In genomic region chr9:42326688-42327440, GRCm38 (mm10) we compare ENCODE assay signal across 9 mouse cellular contexts.
A peak's percentile ranks its signal among the peaks of the same experiment; 100 is the strongest.
DNase-seq lines count a peak whose midpoint lies in the region; ATAC-seq and TF ChIP-seq lines count a peak whose summit lies in the region.
"Had no signal": no experiment of that assay in that cellular context is flagged by ENCODE, and none has a peak within 500 bp of the region (broad histone marks: within the 10 kb centered on the region; RNA-seq: fewer than 3 reads in every experiment).

No protein-coding gene starts in this region.

- no peaks in the 10 kb centered on the region for H3K4me1 ChIP-seq in liver, postnatal 0 days (ENCODE audit: insufficient read depth)
- no peaks in the 10 kb centered on the region for H3K4me1 ChIP-seq in liver, embryonic 12.5 days
- no peaks in the 10 kb centered on the region for H3K4me1 ChIP-seq in hindbrain, postnatal 0 days (ENCODE audit: insufficient read depth, low read length)

- TF ChIP-seq EP300 in liver, postnatal 0 days (IDR thresholded peaks at IDR 0.05; ENCODE audit: low read depth) = no peak

- 31% methylated on average over 11 of the region's 11 CpGs for WGBS in liver, postnatal 0 days (ENCODE audit: insufficient replicate concordance)
- WGBS in liver, embryonic 12.5 days (ENCODE audit: insufficient replicate concordance) = 26% methylated on average over 11 of the region's 11 CpGs
- 22% methylated on average over 11 of the region's 11 CpGs for WGBS in hindbrain, postnatal 0 days

- H3K4me3 ChIP-seq in liver, postnatal 0 days (ENCODE audit: low read depth, low read length) = no peak overlapping the region
- H3K4me3 ChIP-seq in liver, embryonic 12.5 days = no peak overlapping the region
- H3K4me3 ChIP-seq in hindbrain, postnatal 0 days (ENCODE audit: low read length) = no peak overlapping the region
- H3K4me3 ChIP-seq: myocyte had no signal

- no peaks in the 10 kb centered on the region for H3K36me3 ChIP-seq in liver, postnatal 0 days (replicated peaks; ENCODE audit: insufficient read depth, low read length)
- no peaks in the 10 kb centered on the region for H3K36me3 ChIP-seq in liver, embryonic 12.5 days
- no peaks in the 10 kb centered on the region for H3K36me3 ChIP-seq in hindbrain, postnatal 0 days (ENCODE audit: insufficient read depth, low read length)

- no peak overlapping the region for H3K4me2 ChIP-seq in liver, postnatal 0 days (ENCODE audit: low read depth, low read length)
- no peak overlapping the region for H3K4me2 ChIP-seq in liver, embryonic 12.5 days
- H3K4me2 ChIP-seq in hindbrain, postnatal 0 days (ENCODE audit: low read depth, low read length) = no peak overlapping the region

- no peak overlapping the region for H3K9ac ChIP-seq in liver, postnatal 0 days (replicated peaks)
- H3K9ac ChIP-seq in liver, embryonic 12.5 days = no peak overlapping the region
- no peak overlapping the region for H3K9ac ChIP-seq in hindbrain, postnatal 0 days (replicated peaks; ENCODE audit: low read length)

- H3K27ac ChIP-seq in liver, postnatal 0 days (ENCODE audit: low read depth) = no peak overlapping the region
- no peak overlapping the region for H3K27ac ChIP-seq in liver, embryonic 12.5 days
- no peak overlapping the region for H3K27ac ChIP-seq in hindbrain, postnatal 0 days

- peak; percentile 69 for TF ChIP-seq CTCF in liver, postnatal 0 days (IDR thresholded peaks at IDR 0.05; ENCODE audit: low read depth)
- TF ChIP-seq CTCF in hindbrain, postnatal 0 days (IDR thresholded peaks at IDR 0.05; ENCODE audit: low read depth) = peak; percentile 73

- ATAC-seq in liver, postnatal 0 days = no peak
- ATAC-seq in liver, embryonic 12.5 days = no peak
- ATAC-seq in hindbrain, postnatal 0 days = peak; percentile 70
- ATAC-seq in megakaryocyte, adult 5-6 weeks (ENCODE audit: poor library complexity, severe bottlenecking) = peak; percentile 71
- ATAC-seq in activated CD4-positive, CD25-positive, alpha-beta regulatory T cell, adult 4 months = no peak

- peaks cover 7% of the 10 kb centered on the region; the same call in 1 of the 2 replicates for H3K27me3 ChIP-seq in liver, postnatal 0 days (ENCODE audit: insufficient read depth, low read length)
- peaks cover 15% of the 10 kb centered on the region for H3K27me3 ChIP-seq in liver, embryonic 12.5 days (replicated peaks)
- no peaks in the 10 kb centered on the region for H3K27me3 ChIP-seq in hindbrain, postnatal 0 days (ENCODE audit: insufficient read depth, low read length)

- DNase-seq in liver, postnatal 0 days = no peak
- DNase-seq in T-cell, adult 2 months (ENCODE audit: low spot score) = peak; percentile 13
- DNase-seq in embryo, embryonic 10 days (ENCODE audit: low spot score) = peak; percentile 63
- peak; percentile 91 for DNase-seq in hindbrain, postnatal 0 days (ENCODE audit: low spot score)
- DNase-seq in yolk sac, embryonic 10.5 days (ENCODE audit: low spot score) = no peak

- no peaks in the 10 kb centered on the region for H3K9me3 ChIP-seq in liver, postnatal 0 days (ENCODE audit: low read length)
- no peaks in the 10 kb centered on the region for H3K9me3 ChIP-seq in liver, embryonic 12.5 days (replicated peaks)
- no peaks in the 10 kb centered on the region for H3K9me3 ChIP-seq in hindbrain, postnatal 0 days (ENCODE audit: low read length)

Comparison
In these comparisons a context has a peak if more than half of its experiments do, and no peak if none do; other contexts are left out.
1. ATAC-seq: peak in hindbrain, postnatal 0 days (single experiment) and megakaryocyte, adult 5-6 weeks (single experiment); none in liver, postnatal 0 days (single experiment), liver, embryonic 12.5 days (single experiment) and activated CD4-positive, CD25-positive, alpha-beta regulatory T cell, adult 4 months (single experiment).
2. DNase-seq: peak in T-cell, adult 2 months (single experiment), embryo, embryonic 10 days (single experiment) and hindbrain, postnatal 0 days (single experiment); none in liver, postnatal 0 days (single experiment) and yolk sac, embryonic 10.5 days (single experiment).